Mouse (Mus musculus) megakaryocyte, embryonic 14.5 days (primary cell): ENCODE measurements around the gene Wdr91.

ENCODE experiments used
- FLI1 ChIP-seq: IDR thresholded peaks from 2 replicates; pipeline ENCODE4 v1.6.1; 2012; ENCODE audit warnings: low read length, inconsistent platforms, mixed read lengths
- GATA1 ChIP-seq: IDR thresholded peaks from 3 replicates; pipeline ENCODE4 v1.6.1; 2012; ENCODE audit warnings: mixed read lengths, low read length, inconsistent platforms, borderline replicate concordance

DNA sequence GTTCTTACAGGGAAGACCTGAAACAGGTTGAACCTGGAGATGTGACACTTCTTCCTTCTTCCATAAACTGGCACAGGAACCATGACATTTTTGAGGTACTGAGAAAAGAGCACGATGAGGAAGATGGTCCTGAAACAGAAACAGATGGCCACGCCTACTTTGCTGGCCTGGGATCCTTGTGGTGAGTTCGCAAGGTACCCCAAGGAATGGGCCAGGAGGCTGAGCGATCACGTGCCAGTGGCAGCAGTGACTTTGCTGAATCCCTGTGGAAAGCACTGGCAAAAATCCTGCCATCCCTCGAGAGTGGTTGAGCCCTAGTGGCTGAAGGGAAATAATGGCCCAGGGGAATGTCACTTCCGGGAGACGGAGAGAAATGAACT, 45.2 kb upstream of the Wdr91 start:
- TF ChIP-seq GATA1: no peak
- TF ChIP-seq FLI1: no peak
